Mouse (Mus musculus): ENCODE data around the gene Dmbx1.

- TF ChIP-seq POLR2A (IDR thresholded peaks at IDR 0.05; ENCODE audit: borderline replicate concordance, control insufficient read depth, low read depth, low read length) (no peak), CTCF (IDR thresholded peaks at IDR 0.05; ENCODE audit: control insufficient read depth, insufficient read depth, low read length) (no peak)
Measured at GRCm38 (mm10) chr4:115869512-115870210, 70.1 kb downstream of the Dmbx1 start.

Measured in bone marrow, adult 2 months (tissue).